Mouse (Mus musculus) kidney, adult 2 months (tissue): ENCODE measurements at regions not wholly inside any gene's neighbourhood (a gene's known extent, or its start where the extent isn't known, plus 50 kb on each side); places are given as distances from the start of the nearest gene placed in this dataset.

Experiments used
- DNase-seq: peaks from one replicate; pipeline ENCODE4 v3.0.0; 2021
- H3K27ac ChIP-seq: fragments of 200-500 bp; 2 replicates; pipeline ENCODE4 v1.5.1; 2012; ENCODE audit warnings: low read depth, low read length, control low read depth, inconsistent platforms; ENCODE audit not compliant: insufficient read depth
- H3K27me3 ChIP-seq: fragments of 200-500 bp; replicated peaks from 2 replicates; pipeline ENCODE4 v1.6.1; 2012; ENCODE audit warnings: mild to moderate bottlenecking, moderate library complexity, low read length, inconsistent platforms; ENCODE audit not compliant: control insufficient read depth, insufficient read depth
- H3K36me3 ChIP-seq: fragments of 200-500 bp; 2 replicates; pipeline ENCODE4 v1.6.1; 2012; ENCODE audit warnings: mild to moderate bottlenecking, moderate library complexity, low read length, inconsistent platforms; ENCODE audit not compliant: control insufficient read depth, insufficient read depth
- H3K4me1 ChIP-seq: fragments of 200-500 bp; 2 replicates; pipeline ENCODE4 v1.6.1; 2011; ENCODE audit warnings: low read length; ENCODE audit not compliant: control insufficient read depth, insufficient read depth
- H3K4me3 ChIP-seq: fragments of 200-500 bp; 2 replicates; pipeline ENCODE4 v1.5.1; 2011; ENCODE audit warnings: mild to moderate bottlenecking, low read depth, low read length, control low read depth; ENCODE audit not compliant: insufficient read depth
- CTCF ChIP-seq: fragments of 200-500 bp; conservative IDR thresholded peaks from 2 replicates; pipeline ENCODE4 v1.5.1; 2011; ENCODE audit warnings: low read depth, mild to moderate bottlenecking, control low read depth, low read length, moderate library complexity, mixed read lengths; ENCODE audit not compliant: insufficient read depth, insufficient read length
- POLR2A ChIP-seq: fragments of 200-500 bp; IDR thresholded peaks from one replicate; pipeline ENCODE4 v1.6.1; 2011; ENCODE audit warnings: low read depth, low read length, control low read depth
- WGBS: fragments of 180-500 bp; shearing (Covaris S2); methylation state at CpG from one replicate; pipeline ENCODE4 v1.1.7; 2018; 5-methylcytosine and 5-hydroxymethylcytosine counted together

DNA sequence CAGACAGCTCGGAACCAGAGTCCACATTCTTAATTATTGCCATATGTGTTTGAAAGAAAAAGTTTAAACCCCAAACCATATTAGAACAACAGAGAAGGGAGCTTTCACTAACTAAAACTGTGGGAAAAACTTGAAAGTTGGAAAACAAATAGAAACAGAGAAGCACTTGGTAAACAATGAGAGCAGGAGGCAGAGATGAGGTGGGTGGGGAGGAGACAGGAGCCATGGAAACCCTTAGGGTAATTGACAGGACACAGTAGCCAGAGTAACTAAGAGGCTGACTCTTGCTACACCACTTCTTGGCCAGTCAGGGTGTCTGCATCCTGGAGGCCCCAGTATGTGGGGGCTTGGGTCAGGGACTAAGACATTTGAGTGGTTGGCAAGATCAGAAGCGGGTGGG lies 160.7 kb downstream of the Moxd1 start:
- Histone ChIP-seq H3K4me3 (no peak overlapping the region), H3K27me3 (no peaks in the 10 kb centered on the region), H3K36me3 (no peaks in the 10 kb centered on the region), H3K27ac (no peak overlapping the region), H3K4me1 (peaks cover 4% of the 10 kb centered on the region; the same call in 1 of the 2 replicates)
- 95% methylated on average over 2 of the region's 2 CpGs for WGBS
- no peak for DNase-seq
- TF ChIP-seq POLR2A = no peak
- no peak for TF ChIP-seq CTCF

GRCm38 (mm10) chr10:24388229-24388628 lies 164.9 kb downstream of the Moxd1 start:
- TF ChIP-seq POLR2A (no peak), CTCF (no peak)
- Histone ChIP-seq H3K4me3 (no peak overlapping the region), H3K4me1 (no peaks in the 10 kb centered on the region; the same call in 1 of the 2 replicates), H3K27me3 (no peaks in the 10 kb centered on the region), H3K27ac (peak overlapping the region; percentile 38; the same call in 1 of the 2 replicates), H3K36me3 (no peaks in the 10 kb centered on the region)
- WGBS = 58% methylated on average over 2 of the region's 2 CpGs
- no peak for DNase-seq

- no peak for DNase-seq
- Histone ChIP-seq H3K4me1 (no peaks in the 10 kb centered on the region; the same call in 1 of the 2 replicates), H3K27ac (no peak overlapping the region), H3K4me3 (no peak overlapping the region), H3K36me3 (no peaks in the 10 kb centered on the region), H3K27me3 (no peaks in the 10 kb centered on the region)
- TF ChIP-seq POLR2A = no peak
- WGBS = 56% methylated on average over 6 of the region's 6 CpGs
Measured at GRCm38 (mm10) chr10:24391039-24391438, 167.7 kb downstream of the Moxd1 start.

DNA sequence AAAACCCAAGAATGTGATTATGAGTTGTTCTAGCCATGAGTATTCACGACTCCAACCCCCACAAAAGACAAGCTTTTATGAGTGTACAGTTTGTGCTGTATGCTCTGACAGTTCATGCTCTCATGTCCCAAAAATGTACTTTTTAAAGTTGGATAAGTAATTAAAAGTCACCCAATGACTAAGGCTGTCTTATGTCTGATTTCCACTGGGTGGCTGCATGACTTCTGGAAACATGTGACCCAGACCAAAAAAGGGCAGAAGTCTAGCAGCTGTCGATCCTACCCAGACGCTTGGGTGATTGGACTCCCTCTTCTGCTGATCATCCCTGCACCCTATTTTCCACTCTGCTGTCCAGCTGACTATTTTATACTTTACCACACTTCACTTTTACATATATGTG lies 168.7 kb downstream of the Moxd1 start:
- Histone ChIP-seq H3K27me3 (no peaks in the 10 kb centered on the region), H3K4me3 (no peak overlapping the region), H3K36me3 (no peaks in the 10 kb centered on the region), H3K4me1 (no peaks in the 10 kb centered on the region; the same call in 1 of the 2 replicates), H3K27ac (no peak overlapping the region)
- no peak for DNase-seq
- 53% methylated on average over 3 of the region's 3 CpGs for WGBS
- TF ChIP-seq CTCF (no peak), POLR2A (no peak)

DNA sequence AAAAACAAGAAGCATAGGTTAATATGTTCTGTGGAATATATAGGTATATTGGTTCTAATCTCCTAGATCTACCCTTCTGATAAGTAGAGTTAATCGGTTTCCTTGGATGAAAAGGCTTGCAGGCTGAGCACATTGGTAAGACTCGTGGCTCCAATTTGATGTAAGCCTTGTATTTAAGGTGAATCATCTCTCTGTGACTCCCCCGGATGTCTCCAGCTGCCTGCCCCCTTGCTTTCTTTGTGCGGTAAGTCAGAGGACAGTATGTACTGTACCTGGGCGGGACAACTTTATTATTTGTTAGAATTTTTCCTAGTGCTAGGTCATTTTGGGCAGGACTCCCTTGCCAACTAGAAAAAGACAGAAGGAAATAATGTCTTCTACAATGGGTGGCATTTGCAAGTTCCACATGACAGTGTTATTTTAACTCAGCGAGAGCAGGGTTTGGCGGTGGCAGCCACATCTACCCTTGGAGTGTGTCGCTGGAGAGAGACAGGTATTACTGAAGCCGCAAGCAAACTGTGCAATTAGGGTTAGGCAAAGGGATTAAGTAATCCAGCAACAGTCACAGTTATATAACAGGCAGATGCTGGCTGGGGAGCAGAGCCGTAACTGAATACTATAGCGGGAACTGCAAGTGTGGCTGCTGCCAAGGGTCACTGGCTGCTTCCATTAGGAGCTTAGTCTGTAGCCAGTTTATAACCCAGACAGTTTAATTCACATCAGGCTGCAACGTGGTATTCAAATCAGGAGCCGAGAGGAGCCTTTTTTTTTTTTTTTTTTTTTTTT lies 172.9 kb downstream of the Moxd1 start:
- Histone ChIP-seq H3K4me1 (no peaks in the 10 kb centered on the region), H3K27ac (no peak overlapping the region), H3K36me3 (no peaks in the 10 kb centered on the region), H3K27me3 (no peaks in the 10 kb centered on the region), H3K4me3 (no peak overlapping the region)
- 49% methylated on average over 13 of the region's 13 CpGs for WGBS
- DNase-seq = no peak
- no peak for TF ChIP-seq POLR2A
- TF ChIP-seq CTCF = no peak

DNA sequence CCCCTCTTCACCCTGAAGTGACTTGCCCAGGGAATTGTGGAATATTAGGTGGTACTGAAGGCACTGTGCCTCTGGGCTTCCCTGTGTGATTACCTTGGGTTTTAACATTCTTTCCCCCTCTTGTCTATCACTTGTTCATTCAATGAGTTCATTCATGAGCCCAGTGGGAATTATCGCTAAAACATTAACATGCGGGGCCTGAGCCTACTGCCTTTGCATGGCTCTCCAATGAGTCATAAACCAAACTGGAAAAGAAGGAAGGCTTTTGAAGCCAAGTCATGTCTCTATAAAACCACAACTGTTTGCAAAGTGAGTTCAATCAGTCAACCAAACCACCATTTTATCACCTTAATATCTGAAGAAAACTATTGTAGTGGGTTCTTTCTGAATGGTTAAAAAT lies 173.8 kb downstream of the Moxd1 start:
- 57% methylated on average over 2 of the region's 2 CpGs for WGBS
- TF ChIP-seq CTCF = no peak
- TF ChIP-seq POLR2A = no peak
- H3K27ac ChIP-seq = no peak overlapping the region
- no peaks in the 10 kb centered on the region for H3K27me3 ChIP-seq
- H3K4me3 ChIP-seq = no peak overlapping the region
- DNase-seq = no peak
- no peaks in the 10 kb centered on the region for H3K36me3 ChIP-seq
- no peaks in the 10 kb centered on the region for H3K4me1 ChIP-seq

- H3K36me3 ChIP-seq = no peaks in the 10 kb centered on the region
- TF ChIP-seq CTCF (no peak), POLR2A (no peak)
- DNase-seq = no peak
- H3K4me3 ChIP-seq = no peak overlapping the region
- WGBS = 80% methylated on average over 4 of the region's 4 CpGs
- H3K27ac ChIP-seq = no peak overlapping the region
- H3K27me3 ChIP-seq = no peaks in the 10 kb centered on the region
- no peaks in the 10 kb centered on the region for H3K4me1 ChIP-seq
Measured at GRCm38 (mm10) chr10:24404851-24405250, 181.5 kb downstream of the Moxd1 start.
